Mouse (Mus musculus) kidney, adult 2 months (tissue): ENCODE data around the gene Fem1a.

Experiments
- CTCF ChIP-seq: fragments of 200-500 bp; conservative IDR thresholded peaks from 2 replicates; pipeline ENCODE4 v1.5.1; 2011; ENCODE audit warnings: low read depth, mild to moderate bottlenecking, control low read depth, low read length, moderate library complexity, mixed read lengths; ENCODE audit not compliant: insufficient read depth, insufficient read length
- POLR2A ChIP-seq: fragments of 200-500 bp; IDR thresholded peaks from one replicate; pipeline ENCODE4 v1.6.1; 2011; ENCODE audit warnings: low read depth, low read length, control low read depth

DNA sequence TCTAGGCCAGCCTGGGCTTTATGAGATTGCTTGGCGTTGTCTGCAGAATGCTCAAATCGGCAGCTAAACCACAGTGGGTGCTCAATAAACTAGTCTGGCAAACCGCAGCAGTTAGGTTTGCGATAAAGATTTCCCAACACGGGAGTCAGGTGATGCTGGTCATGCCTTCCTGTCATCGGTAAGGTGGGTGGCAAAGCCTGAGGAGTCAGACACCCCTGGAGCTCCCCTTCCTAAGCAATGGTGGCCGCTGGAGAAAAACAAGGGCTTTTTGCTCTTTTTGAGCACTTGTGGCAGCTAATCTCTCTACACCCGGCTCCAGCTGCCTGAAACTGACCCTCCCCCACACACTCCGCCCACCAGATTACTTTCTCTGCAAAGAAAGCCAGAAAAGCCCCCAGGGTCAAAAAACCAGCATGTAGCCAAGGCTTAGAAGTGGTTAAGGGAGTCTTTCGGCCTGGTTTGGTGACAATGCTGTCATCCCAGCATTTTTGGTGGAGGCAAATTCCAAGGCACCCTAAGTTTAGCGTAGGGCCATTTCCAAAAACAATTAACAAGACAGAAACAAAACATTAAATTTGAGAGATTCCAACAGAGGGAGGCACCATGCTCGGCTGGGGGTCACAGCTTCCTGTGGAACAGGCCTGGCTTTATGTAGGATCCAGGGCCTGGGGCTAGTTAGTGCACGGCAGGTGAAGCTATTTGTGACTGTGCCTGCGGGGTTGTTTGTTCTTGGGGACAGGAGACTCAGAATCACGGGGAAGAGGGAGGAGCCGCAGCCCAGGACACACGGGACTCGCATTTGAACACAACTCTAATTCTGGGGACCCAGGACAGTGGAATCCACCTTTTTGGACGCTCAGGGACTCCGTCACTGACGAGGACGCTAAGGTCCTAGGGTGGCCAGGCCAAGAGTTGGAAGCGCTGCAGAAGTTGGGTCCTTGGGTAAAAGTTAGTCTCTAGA is 33.0 kb downstream of the Fem1a start:
- TF ChIP-seq POLR2A (no peak), CTCF (no peak)
